Mouse (Mus musculus) frontal cortex, adult 2 months (tissue): ENCODE measurements around the gene Kera. TPM values are rescaled to one million over a fixed set of nuclear protein-coding genes. Genes with fewer than 3 reads are reported as not detected.

Experiments
- polyA plus RNA-seq: library from polyadenylated mRNA; depleted of rRNA; stranded (reverse); fragments of >200 nt; gene quantifications from 2 replicates; pipeline ENCODE4 v1.2.3, GENCODE M21; 2012; rRNA removed

Gene Kera
- polyA plus RNA-seq, 1 experiment, result not detected

Other genes with a start within 250 kb of the Kera start
- gene Dcn, start 127.3 kb upstream of the Kera start, polyA plus RNA-seq, result 23.5 and 27.0 TPM in 2 replicates
- 3.2 and 4.3 TPM in 2 replicates for gene Lum, start 41.8 kb upstream of the Kera start, polyA plus RNA-seq
- 0.04 TPM in 1 of 2 replicates, not detected in the other for gene Epyc, start 37.2 kb downstream of the Kera start, polyA plus RNA-seq
- not detected in 2 replicates for gene Ccer1, start 86.2 kb downstream of the Kera start, polyA plus RNA-seq
- 0.04 and 0.10 TPM in 2 replicates for gene C030005K15Rik, start 119.9 kb downstream of the Kera start, polyA plus RNA-seq